9 mouse cellular contexts compared by ENCODE assay signal in the genomic region with DNA sequence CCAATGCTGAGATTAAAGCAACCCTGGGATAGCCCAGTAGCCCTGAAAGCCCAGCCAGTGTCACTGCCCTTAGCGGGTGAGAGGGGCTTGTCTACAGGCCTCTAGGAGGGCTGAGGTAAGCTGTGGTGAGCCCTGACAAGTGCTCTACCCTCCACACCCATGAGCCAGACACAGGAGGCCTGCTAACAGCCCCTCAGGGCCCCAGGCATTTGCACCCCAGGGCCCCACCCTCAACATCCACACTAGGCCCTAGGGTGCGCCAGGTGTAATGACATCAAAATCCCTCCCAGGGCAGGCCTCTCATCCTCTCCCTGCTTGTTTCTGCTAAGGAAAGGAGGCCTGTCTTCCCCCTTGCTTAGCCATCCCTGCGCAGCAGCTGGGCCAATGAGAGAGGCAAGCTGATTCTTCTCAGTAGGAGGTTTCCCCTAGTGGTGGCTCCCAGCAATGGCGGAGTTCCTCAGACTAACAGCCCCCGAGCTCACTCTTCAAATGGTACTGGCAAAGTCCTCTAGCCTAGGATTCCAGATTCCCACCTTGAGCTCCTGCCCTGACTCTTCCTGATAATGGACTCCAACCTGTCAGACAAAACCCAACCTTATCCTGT. TPM values are rescaled to one million over a fixed set of nuclear protein-coding genes. Genes with fewer than 3 reads are reported as not detected.
DNase-seq lines count a peak whose midpoint lies in the region; ATAC-seq and TF ChIP-seq lines count a peak whose summit lies in the region.
"Had no signal": no experiment of that assay in that cellular context is flagged by ENCODE, and none has a peak within 500 bp of the region (broad histone marks: within the 10 kb centered on the region; RNA-seq: fewer than 3 reads in every experiment).

No protein-coding gene starts in this region.

- 28% methylated on average over 5 of the region's 5 CpGs for WGBS in limb, embryonic 14.5 days

- peak; percentile 49 for DNase-seq in adrenal gland, postnatal 14 days
- no peak for DNase-seq in adrenal gland, adult 8-10 months
- peak; percentile 68 to 78 for DNase-seq in kidney, postnatal 4 days
- no peak for DNase-seq in kidney, adult 18-20 months
- no peak for DNase-seq in G1E (ENCODE audit: low spot score)
- DNase-seq in limb, embryonic 14.5 days (ENCODE audit: low spot score): peak; percentile 73
- DNase-seq in left cerebral cortex, postnatal 14 days (ENCODE audit: low spot score in 2 of 2): no peak
- no peak for DNase-seq in left cerebral cortex, postnatal 36 days (ENCODE audit: low spot score in 2 of 2)

- H3K27ac ChIP-seq in limb, embryonic 14.5 days (replicated peaks; ENCODE audit: low read depth, low read length): no peak overlapping the region
- H3K27ac ChIP-seq: macrophage had no signal

- TF ChIP-seq POLR2A in limb, embryonic 14.5 days (IDR thresholded peaks at IDR 0.05; ENCODE audit: borderline replicate concordance, extremely low read depth, insufficient read depth, insufficient read length): no peak

- H3K9me3 ChIP-seq in G1E (replicated peaks): no peaks in the 10 kb centered on the region
- H3K9me3 ChIP-seq in limb, embryonic 14.5 days (ENCODE audit: control insufficient read depth, low read length): no peaks in the 10 kb centered on the region

- no peaks in the 10 kb centered on the region for H3K36me3 ChIP-seq in G1E (replicated peaks)
- H3K36me3 ChIP-seq in limb, embryonic 14.5 days (ENCODE audit: control insufficient read depth, insufficient read depth, low read length): 0 out of 2 replicates have a peak, but pooled peaks cover under 1% of the 10 kb centered on the region

- peak; percentile 27; the same call in 1 of the 2 replicates for TF ChIP-seq CTCF in G1E (IDR thresholded peaks at IDR 0.05; ENCODE audit: low read depth, low read length)

- no peak for ATAC-seq in G1E (ENCODE audit: extremely low read depth, insufficient number of reproducible peaks, low FRiP score, poor library complexity, severe bottlenecking)
- no peak for ATAC-seq in limb, embryonic 14.5 days (ENCODE audit: low FRiP score, low read depth)

- H3K27me3 ChIP-seq in G1E (ENCODE audit: insufficient read depth, low read length): peaks cover 15% of the 10 kb centered on the region
- H3K27me3 ChIP-seq in limb, embryonic 14.5 days (ENCODE audit: control insufficient read depth, insufficient read depth, low read length): no peaks in the 10 kb centered on the region

- H3K4me2 ChIP-seq in limb, embryonic 14.5 days (replicated peaks; ENCODE audit: low read depth, low read length, severe bottlenecking): no peak overlapping the region

- intact Hi-C loops in left cerebral cortex, postnatal 14 days (cut with DNase I): loop anchor here (10.0 kb wide), 1 partner anchor 378 kb away; a partner anchor contains a TSS
- intact Hi-C loops in left cerebral cortex, postnatal 36 days (cut with DNase I): loop anchor here (10.0 kb wide), 1 partner anchor 322 kb away; a partner anchor contains a TSS

- H3K4me3 ChIP-seq in G1E (ENCODE audit: low read depth, low read length): no peak overlapping the region
- no peak overlapping the region for H3K4me3 ChIP-seq in limb, embryonic 14.5 days (replicated peaks; ENCODE audit: low read length)

- no peak overlapping the region for H3K9ac ChIP-seq in limb, embryonic 14.5 days (ENCODE audit: low read depth, low read length, severe bottlenecking)

- H3K4me1 ChIP-seq in G1E (ENCODE audit: insufficient read depth, low read depth, low read length): peaks cover 10% of the 10 kb centered on the region; the same call in 1 of the 2 replicates
- peaks cover 9% of the 10 kb centered on the region; the same call in 1 of the 2 replicates for H3K4me1 ChIP-seq in limb, embryonic 14.5 days (ENCODE audit: control insufficient read depth, insufficient read depth, low read length)

RNA-seq across cellular contexts. Expression of a gene that starts 22.1 kb away (rescaled TPM):
- total RNA-seq in adrenal gland, postnatal 14 days (2021): 63.3 and 84.9 TPM in 2 replicates
- total RNA-seq in adrenal gland, adult 8-10 months (2022): 10 to 100 TPM in 3 of 4 experiments, 1 to 10 TPM in 1; 6.9 to 25.9 (median 18.7) TPM
- total RNA-seq in G1E (2014; fragmentation: Nextera tagmentation) (not detected in 2 replicates), G1E (2017) (0.11 TPM in 1 of 2 replicates, not detected in the other)
- not detected in 2 replicates for polyA plus RNA-seq in G1E (2012)
- polyA plus RNA-seq in limb, embryonic 14.5 days (2012; rRNA removed): 0.36 and 0.84 TPM in 2 replicates
- 2.2 and 2.8 TPM in 2 replicates for polyA plus RNA-seq in limb, embryonic 14.5 days (2014; fragmentation: Nextera tagmentation; extraction: Ambion mirVana)
- 1 to 10 TPM; 3.7 to 4.6 TPM for total RNA-seq in left cerebral cortex, postnatal 14 days (2021)
- total RNA-seq in left cerebral cortex, postnatal 36 days (2021): 1 to 10 TPM; 4.6 to 4.9 TPM
- polyA plus RNA-seq: macrophage had no signal

Comparison
In these comparisons a context has a peak if more than half of its experiments do, and no peak if none do; other contexts are left out.
1. DNase-seq: peak in adrenal gland, postnatal 14 days (single experiment), kidney, postnatal 4 days (2 of 2) and limb, embryonic 14.5 days (single experiment); none in adrenal gland, adult 8-10 months (single experiment), kidney, adult 18-20 months (single experiment), G1E (single experiment), left cerebral cortex, postnatal 14 days (0 of 2) and left cerebral cortex, postnatal 36 days (0 of 2).